Mouse (Mus musculus) gastrocnemius, postnatal 25 days (tissue): ENCODE results near the gene Herc3. TPM values are rescaled to one million over a fixed set of nuclear protein-coding genes. Genes with fewer than 3 reads are reported as not detected.

Experiments
- DNase-seq: peaks from one replicate; pipeline ENCODE4 v3.0.0; 2022
- total RNA-seq, 2 experiments: library from RNA; stranded (reverse); gene quantifications; 1 replicate in 1 of 2; 2 replicates in 1 of 2; pipeline ENCODE4 v1.2.3; 2021

The Herc3 gene
- total RNA-seq, 2 experiments from 2014 or later, result 30.2 to 51.7 TPM

DNA sequence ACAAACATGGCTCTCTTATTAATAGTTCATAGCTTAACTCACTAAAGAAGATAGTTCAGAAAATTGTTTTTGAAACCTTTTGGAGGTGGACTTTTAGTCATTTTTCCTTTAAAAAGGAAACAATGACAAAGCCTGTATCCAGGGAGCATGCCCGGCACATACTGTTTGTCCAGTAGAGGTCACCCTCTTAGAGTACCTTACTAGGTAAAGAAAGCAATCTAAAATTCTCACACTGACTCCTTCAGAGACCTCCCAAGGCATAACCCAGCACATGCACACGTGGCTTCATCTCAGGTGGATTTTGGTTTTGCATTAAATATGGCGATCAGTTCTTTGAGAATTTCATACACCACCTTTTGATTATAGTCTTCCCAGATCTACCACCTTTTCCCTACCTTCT lies 90.4 kb downstream of the Herc3 start:
- DNase-seq, result no peak

DNA sequence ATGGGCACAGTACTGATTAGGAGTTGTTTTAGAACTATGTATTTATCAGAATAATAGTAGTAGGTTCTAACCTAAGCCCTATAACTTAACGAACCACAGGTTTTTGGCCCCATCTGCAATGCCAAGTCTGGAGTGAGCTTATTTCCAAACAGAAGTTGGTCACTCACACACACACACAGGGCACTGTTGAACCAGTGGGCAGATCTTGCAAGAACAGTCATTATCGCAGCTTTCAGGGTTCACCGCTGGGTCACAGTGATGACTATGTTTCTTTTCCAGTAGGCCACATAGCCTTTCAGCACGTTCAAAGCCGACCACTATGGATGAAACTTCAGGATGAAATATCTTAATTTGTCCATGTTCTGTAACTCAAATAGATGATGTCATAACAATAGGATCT lies 91.2 kb downstream of the Herc3 start:
- DNase-seq, result no peak

DNA sequence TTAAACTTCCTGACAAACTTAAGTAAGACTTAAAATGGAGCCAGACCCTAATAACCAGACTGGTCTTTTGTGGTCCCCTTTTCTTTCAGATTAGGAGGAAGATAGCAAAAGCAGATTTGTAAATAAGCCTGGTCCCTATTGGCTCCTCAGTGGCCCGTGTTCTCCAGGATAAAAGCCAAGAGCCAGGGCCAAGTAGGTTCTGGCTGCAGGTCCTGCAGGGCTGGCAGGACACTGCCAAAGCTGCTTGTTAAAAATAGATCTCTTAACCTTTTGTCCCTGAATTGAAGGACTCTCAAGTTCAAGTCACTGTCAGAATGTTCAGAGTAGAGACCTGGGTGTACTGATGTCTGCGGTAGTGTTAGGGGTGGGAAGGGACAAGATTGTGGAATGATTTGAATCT lies 96.6 kb downstream of the Herc3 start:
- DNase-seq, result peak; percentile 73

DNA sequence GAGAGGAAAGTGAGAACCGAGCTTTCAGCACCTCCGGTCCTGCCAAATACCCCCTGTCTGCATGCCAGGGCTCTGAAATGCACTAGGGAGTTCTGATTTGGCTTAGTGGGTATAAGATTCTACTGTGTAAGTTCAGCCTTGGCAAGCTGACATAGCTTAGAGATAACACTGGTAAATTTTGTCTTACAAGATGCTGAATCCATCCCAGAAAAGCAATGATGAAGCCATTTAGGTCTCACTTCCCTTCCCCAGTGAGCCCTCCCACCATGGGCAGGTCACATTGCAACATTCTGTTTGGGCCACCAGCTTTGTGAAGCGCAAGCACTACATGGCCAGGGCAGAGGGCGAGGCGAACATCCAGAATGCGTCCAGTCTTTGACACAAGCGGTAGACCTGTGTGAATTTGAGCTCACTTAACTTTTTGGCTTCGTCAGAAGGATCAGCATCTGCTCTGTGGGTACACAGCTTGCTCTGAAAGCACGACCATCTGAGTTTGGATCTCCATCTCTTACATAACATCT lies 98.7 kb downstream of the Herc3 start:
- DNase-seq, result peak; percentile 55

DNA sequence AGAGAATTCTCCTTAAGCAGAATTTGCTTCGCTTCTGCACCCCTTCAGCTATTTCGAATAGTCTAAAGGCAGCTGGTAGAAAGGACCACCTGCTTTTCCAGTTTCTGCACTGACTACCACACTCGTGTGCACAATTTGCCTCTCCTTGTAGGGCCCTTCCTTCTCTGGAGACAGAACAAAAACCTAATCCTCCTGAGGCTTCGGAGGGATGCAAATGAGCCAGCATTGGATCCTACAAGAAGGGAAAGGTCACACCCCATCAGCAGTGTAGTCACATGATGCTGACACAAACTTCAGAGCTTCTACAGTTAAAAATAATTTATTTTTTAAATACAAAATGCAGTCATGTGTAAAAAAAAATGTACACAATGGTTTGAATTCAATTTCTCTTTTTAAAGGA lies 99.9 kb downstream of the Herc3 start:
- DNase-seq, result no peak

GRCm38 (mm10) chr6:58932515-58933188 lies 101.4 kb downstream of the Herc3 start:
- no peak for DNase-seq

DNA sequence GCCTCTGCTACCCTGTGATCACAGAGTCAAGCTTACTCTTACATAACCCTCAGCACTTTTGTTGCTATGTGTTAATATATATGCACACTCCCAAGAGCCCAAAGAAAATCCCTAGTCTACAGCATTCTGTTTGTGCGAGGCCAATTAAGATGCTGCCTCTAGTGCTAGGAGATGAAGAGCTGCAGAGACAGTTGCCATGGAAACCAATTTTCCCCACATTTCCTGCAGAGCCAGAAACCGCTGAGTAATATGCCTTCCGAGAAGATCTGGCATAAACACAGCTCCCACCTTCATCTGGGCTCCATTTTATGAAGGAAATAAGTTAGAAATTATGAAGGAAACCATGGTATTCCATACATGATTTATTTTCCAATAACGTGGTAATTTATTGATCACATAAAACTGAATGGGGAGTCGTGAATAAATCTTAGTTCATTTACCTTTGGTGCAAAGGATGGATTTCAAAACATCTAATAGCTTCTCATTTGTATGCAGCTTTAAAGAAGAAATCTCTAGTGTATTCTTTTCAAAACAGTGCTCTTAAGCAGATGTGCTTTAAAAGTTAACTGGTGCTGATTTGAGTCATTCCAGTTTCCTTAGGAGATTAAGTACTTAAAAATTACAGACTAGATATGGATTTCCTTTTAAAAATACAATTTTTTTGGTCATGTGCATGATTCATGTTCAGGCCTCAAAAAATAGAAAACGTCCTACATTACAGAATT lies 102.1 kb downstream of the Herc3 start:
- no peak for DNase-seq

DNA sequence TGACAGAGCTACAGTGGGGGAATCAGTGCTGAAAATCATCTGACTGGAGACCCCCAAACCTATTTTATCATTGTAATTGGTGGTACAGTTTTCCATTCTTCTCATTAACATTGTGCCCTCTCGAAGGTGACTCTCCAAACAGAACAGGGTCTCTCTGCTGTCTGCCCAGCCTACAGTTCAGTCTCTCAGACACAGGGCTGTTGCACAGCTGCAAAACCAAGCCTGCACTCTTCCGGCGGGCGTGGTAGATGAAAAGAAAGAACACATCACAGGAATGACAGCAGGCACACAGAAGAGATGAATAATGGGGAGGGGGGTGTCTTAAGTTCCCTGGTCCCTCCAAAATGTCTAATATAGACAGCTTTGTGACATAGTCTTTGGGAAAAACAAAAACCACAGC lies 102.9 kb downstream of the Herc3 start:
- no peak for DNase-seq

DNA sequence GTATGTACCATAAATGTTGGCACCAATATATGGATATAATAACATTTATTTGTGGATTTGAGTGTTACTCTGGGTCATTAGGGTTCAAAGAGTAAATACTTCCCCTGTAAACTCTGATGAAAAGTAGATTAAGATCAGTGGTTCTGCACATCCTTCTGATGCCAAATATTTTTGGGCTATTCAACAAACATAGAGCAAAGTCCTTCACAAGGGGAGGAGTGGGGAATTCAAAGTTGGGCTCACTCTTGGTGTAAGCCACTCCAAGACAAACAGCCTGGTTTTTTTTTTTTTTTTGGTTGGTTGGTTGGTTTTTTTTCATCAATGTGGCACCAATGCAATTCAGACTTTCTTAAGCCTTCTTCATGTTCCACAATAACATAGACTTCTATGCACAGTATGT lies 106.5 kb downstream of the Herc3 start:
- DNase-seq, result no peak

DNA sequence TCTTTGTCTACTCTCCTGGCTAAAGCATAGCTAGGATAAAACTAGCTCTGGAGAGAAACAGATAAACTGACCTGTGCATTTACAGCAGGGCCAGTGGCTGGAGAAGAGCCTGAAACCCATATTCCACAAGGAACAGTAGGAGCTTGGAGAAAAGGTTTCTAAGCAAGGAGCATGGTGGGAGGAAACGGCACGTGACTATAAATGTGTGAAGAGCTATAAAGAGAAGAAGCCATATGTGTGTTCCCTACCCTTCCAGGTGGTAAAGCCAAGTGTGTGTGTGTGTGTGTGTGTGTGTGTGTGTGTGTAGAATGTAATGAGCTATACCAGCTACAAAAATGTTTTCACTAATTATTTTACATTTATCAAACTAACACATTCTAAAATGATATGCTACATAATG lies 111.0 kb downstream of the Herc3 start:
- DNase-seq, result no peak

DNA sequence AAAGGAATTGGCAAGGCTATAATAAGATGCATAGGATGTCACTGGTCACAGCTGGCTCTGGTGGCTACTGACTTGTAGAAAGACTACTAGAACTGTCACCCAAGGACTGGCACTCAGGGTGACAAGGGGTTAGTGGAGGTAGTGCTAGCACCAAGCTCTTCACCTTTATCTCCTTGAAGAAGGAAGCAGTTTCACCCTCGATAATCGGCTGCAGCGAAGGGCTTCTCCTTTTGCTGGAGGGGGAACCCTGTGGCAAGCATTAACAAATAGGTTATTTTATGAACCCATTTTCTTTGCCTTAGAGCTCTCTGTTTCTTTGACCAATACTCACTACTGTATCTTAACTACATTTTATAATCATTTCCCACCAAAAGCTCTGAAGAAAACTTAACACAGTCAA lies 112.7 kb downstream of the Herc3 start:
- DNase-seq, result no peak

GRCm38 (mm10) chr6:58946246-58946645 lies 115.0 kb downstream of the Herc3 start:
- DNase-seq, result no peak

GRCm38 (mm10) chr6:58946840-58947239 lies 115.6 kb downstream of the Herc3 start:
- no peak for DNase-seq

- DNase-seq, result no peak
Measured at GRCm38 (mm10) chr6:58950410-58950809, 119.1 kb downstream of the Herc3 start.

- DNase-seq, result peak; percentile 6
Measured at GRCm38 (mm10) chr6:58951128-58951992, 120.1 kb downstream of the Herc3 start.

DNA sequence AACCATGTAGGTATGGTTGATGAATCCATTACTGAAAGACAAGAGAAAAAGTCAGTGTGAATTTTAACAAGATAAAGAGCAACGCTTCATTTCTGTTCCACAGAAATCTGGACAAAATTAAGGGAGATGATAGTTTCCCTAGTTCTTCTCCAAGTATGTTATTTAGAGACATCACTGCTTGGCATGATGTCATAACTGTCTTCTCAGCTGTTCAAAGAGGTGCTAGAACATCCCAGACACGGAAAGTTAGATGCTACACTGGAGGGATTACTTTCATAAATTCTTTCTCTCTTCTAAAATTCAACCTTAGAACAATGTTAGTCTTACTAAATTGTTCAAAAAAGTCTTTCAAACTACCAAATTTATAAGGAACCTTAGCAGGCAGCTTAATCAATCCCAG lies 129.3 kb downstream of the Herc3 start:
- DNase-seq, result no peak

GRCm38 (mm10) chr6:58962691-58963090 lies 131.4 kb downstream of the Herc3 start:
- DNase-seq, result no peak

DNA sequence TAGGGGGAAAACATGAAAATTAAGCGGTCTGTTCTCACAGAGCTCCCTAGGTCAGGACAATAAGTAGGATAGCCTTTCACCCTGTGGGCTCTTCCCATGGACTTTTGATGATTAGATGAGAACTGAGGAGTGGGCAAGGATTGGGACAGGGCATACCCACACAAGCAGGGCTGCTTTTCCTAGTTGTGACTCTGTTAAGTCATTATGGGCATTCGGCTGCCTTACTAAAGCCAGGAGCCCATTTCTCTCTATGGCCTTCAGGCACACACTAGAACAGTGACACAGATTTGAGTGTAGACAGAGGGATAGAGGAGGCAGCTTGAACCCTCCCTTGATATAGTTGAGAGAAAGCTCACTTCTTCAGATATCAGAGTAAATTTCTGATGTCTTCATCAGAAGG lies 132.8 kb downstream of the Herc3 start:
- DNase-seq, result no peak

GRCm38 (mm10) chr6:58964565-58964964 lies 133.3 kb downstream of the Herc3 start:
- no peak for DNase-seq

GRCm38 (mm10) chr6:58965071-58965831 lies 134.0 kb downstream of the Herc3 start:
- DNase-seq, result peak; percentile 7

- peak; percentile 31 for DNase-seq
Measured at GRCm38 (mm10) chr6:58968272-58968671, 137.0 kb downstream of the Herc3 start.
